Mouse (Mus musculus) activated CD4-positive, CD25-positive, alpha-beta regulatory T cell, adult 4 months (primary cell): Measurements from ENCODE around the gene Gm11563. TPM values are rescaled to one million over a fixed set of nuclear protein-coding genes. Genes with fewer than 3 reads are reported as not detected.
"Not testable (repeated sequence)": the region's sequence is repeated elsewhere in the genome, so short reads cannot be mapped to it uniquely, and the experiment has no call there.

ENCODE experiments used
- ATAC-seq: one replicate; pipeline ENCODE4 v1.8.0; 2017
- polyA plus RNA-seq, 2 experiments: library from polyadenylated mRNA; unstranded; fragments of 100-300 nt; shearing (Covaris generic); gene quantifications; one replicate each; pipeline ENCODE4 v1.2.1; 2017

Gm11563 gene
- not detected for polyA plus RNA-seq

DNA sequence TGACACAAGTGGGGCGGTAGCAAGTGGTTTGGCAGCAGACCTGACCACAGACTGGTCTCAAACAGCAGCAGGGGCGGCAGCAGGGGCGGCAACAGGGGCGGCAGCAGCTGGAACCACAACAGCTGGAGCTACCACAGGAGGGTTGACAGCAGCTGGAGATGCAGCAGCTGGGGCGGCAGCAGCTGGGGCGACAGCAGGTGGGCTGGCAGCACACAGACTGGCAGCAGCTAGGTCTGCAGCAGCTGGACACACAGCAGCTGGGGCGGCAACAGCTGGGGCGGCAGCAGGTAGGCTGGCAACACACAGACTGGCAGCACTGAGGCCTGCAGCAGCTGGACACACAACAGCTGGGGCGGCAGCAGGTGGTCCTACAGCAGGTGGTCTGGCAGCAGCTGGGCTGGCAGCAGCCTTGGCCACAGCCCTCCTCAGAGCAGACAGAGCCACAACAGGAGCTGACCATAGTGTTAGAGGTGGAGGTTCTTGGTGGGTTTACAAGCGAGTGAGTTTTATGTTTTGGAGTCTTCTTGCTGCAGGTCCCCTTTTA is at the start of gene Gm11563:
Gm11563 (minus strand) TSS at position 494 of the 544 bp plus-strand sequence.
- ATAC-seq = not testable (repeated sequence)

DNA sequence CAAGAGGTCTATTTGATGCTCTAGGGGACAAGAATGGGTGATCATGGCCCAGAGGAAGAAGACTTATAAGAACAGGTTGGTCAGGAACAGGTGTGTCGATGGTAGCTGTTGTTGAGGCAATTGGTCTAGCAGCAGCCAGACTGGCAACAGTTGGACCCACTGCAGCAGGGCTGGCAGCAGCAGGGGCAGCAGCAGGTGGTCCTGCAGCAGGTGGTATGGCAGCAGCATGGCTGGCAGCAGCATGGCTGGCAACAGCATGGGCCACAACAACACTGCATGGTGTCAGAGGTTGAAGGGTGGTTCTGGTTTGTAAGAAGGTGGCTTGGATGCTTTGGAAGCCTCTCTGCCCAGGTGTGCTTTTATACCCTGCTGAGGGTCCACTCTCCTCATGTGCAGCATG is 31.7 kb upstream of the Gm11563 start, which contains the start of gene Gm14190:
Gm14190 (minus strand) TSS at position 278 of the 400 bp plus-strand sequence.
- no peak for ATAC-seq

DNA sequence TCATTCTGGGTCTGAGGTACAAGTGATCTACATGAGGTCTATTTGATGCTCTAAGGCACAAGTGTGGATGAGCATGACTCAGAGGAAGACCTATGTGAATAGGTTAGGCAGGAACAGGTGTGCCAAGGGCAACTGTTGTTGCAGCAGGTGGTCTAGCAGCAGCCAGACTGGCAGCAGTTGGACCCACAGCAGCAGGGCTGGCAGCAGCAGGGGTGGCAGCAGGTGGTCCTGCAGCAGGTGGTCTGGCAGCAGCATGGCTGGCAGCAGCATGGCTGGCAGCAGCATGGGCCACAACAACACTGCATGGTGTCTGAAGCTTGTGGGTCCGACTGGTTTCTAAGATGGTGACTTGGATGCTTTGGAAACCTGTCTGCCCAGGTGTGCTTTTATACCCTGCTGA is 26.5 kb upstream of the Gm11563 start:
- not testable (repeated sequence) for ATAC-seq

DNA sequence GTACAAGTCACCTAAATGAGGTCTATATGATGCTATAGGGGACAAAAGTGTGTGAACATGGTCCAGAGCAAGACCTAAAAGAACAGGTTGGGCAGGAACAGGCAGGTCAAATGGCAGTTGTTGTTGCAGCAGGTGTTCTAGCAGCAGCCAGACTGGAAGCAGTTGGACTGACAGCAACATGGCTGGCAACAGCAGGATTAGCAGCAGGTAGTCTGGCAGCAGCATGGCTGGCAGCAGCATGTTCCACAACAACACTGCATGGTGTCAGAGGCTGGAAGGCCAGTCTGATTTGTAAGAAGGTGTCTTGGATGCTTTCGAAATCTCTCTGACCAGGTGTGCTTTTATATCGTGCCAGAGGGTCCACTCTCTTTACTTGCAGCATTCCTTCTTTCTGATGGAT is 24.7 kb upstream of the Gm11563 start:
- ATAC-seq = no peak

DNA sequence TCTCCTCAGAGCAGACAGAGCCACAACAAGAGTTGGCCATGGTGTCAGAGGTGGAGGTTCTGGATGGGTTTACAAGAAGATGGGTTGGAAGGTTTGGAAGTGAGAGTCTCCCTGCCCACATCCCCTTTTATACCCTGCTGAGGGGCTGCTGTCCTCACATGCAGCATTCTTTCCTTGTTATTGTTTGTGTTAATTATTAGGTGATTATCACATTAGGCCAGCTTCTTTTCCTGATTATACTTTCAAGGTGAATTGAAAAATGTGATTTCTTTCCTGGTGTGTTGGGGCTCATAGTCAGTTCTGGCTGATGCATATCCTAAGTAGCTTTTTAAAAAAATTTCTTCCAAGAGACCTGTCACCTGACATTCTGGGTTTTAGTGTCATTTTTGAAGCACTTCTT is 7.1 kb upstream of the Gm11563 start, which contains the start of gene Krtap4-6:
Krtap4-6 (minus strand) TSS at position 101 of the 400 bp plus-strand sequence.
- no peak for ATAC-seq

DNA sequence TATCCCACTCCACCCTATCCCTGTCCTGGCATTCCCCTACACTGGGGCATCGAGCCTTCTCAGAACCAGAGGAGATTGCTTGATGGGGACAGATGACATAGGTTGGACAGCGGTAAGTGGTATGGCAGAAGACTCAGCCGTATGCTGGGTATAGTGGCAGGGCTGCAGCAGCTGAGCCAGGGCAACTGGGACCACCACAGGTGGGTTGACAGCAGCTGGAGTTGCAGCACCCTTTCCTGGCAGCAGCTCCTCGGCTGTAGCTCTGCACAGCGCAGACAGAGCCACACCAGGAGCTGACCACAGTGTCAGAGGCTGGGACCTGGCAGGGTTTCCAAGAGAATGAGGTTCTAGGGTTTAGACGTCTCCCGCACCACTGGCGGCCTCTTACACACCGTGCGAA is 4.0 kb upstream of the Gm11563 start:
- no peak for ATAC-seq

DNA sequence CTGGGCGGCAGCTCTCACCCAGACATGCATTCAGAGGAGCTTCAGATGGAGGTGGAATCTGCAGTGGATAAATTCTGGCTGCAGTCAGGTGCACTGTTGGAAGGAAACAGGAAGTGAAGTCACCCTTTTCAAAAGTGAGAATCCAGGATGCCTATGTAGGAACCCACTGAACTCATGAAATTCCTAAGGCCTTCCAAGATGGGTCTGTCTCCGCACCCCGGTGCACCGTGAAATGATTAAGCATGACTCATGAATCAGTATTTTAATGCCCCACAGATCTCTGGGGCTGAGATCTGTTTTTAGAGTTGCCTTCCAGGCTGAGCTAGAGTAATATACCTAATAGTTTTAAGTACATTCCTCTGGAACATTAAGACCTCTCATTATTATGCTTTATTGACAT is 496 bp upstream of the Gm11563 start:
- ATAC-seq = no peak

DNA sequence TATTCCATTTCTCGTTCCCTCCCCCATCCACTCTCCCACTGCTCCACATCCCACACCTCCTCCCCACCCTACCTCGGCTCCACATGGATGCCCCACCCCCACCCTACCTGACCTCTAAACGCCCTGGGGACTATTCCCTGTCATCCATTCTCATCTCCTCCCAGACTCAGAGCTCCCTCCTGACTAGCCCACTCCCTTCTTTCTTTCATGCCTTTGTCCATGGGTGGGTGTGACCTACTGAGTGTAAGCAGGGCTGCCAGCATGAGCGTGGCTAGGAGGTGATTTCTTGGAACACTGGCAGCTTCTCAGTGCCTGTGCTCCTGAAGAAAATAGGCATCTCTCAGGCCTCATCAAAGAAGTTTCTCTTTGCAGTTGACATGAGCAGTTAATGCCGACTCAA is 1.7 kb downstream of the Gm11563 start:
- ATAC-seq = no peak

DNA sequence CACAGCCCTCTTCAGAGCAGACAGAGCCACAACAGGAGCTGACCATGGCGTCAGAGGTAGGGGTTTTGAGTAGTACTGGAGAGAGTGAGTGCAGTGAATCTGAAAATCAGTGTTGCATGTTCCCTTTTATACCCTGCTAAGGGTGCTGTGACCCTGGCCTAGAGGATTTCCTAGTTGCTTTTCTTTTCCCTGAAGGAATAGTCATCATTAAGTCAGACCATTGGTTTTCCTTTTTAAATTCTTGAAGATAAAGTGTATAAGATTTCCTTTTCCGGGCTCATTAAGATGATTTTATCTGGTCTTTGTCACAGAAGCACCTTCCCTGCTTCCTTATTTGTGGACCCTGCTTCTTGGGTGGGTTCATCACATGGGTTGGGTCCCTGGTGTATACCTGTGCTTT is 8.6 kb downstream of the Gm11563 start, which contains the start of gene Gm11555:
Gm11555 (minus strand) TSS at position 101 of the 400 bp plus-strand sequence.
- ATAC-seq = no peak

DNA sequence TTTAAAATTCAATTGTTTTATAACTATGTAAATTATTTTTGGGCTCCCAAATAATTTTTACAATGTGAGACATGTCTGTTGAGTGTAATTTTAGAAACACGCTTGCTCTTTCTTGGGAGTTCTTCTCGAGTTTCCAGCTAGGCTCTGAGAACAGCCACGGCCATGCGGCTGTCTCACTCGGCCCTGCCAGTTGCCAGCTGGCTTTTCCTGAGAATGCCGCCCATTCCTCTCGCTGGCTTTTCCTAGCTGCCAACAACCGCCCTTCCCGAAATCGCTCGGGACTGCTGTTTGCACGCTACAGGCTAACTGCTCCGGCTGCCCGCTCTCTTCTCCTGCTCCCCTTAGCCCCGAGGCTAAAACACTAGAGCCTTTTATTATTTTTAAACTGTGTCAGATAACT is 12.3 kb downstream of the Gm11563 start:
- ATAC-seq = no peak

DNA sequence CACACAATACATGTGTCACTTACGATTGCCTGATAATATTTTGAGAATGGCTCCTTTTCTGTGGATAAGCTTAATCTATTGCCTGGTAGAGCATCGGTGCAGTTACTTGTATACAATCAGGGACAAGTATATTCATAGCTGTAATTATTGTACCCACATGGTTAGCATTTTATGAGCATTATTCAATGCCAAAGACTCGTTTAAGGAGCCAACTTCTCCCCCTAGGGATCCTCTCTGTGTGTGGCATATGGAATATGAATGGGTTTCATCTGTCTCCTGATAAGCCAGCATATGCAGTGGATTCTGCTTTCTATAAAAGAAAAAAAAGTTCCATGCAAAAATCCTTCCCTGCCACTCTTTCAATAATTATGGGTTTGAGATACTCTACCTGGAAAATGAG is 14.4 kb downstream of the Gm11563 start:
- no peak for ATAC-seq

DNA sequence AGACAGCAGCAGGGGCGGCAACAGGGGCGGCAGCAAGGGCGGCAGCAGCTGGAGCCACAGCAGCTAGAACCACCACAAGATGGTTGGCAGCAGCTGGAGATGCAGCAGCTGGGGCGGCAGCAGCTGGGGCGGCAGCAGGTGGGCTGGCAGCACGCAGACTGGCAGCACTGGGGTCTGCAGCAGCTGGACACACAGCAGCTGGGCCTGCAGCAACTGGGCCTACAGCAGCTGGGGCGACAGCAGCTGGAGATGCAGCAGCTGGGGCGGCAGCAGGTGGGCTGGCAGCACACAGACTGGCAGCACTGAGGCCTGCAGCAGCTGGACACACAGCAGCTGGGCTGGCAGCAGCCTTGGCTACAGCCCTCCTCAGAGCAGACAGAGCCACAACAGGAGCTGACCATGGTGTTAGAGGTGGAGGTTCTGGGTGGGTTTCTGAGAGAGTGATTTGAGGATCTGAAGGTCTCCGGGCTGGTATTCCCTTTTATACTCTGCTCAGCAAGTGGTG is 15.1 kb downstream of the Gm11563 start, which contains the start of gene Krtap4-7:
Krtap4-7 (minus strand) TSS at position 455 of the 505 bp plus-strand sequence.
- ATAC-seq = not testable (repeated sequence)

DNA sequence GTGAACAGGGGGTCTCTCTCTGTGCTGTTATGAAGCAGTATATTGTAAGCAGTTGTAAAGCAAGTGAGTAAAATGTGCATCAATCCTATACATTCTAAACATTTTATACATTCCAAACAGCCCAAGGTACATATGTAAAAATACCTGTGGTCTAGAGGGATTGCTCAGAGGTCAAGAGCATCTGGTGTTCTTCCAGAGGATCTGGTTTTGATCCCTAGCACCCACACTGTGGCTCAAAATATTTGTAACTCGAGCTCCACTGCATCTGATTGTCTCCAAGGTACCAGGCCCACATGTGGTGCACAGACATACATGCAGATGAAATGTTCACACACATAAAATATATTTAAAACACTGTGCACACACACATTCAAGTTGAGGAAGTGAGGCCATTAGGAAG is 17.8 kb downstream of the Gm11563 start:
- no peak for ATAC-seq

DNA sequence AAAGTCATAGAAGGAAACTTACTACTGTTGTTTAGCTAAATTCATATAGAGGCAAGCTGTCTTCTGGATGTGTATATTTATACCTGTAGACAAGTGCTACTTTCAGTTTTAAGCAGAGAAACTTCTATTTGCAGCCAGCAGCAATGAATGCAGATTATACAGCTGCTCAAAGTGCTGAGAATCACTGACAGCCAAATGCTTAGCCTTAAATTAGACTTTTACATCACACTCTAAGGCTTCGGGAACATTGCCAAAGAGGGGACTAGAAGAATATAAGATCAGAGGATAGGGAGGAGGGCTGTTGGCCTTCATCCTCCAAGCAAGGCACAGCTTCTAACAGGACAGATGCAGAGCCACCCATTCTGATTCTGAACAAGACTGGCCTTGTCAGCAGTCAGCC is 21.7 kb downstream of the Gm11563 start:
- no peak for ATAC-seq

DNA sequence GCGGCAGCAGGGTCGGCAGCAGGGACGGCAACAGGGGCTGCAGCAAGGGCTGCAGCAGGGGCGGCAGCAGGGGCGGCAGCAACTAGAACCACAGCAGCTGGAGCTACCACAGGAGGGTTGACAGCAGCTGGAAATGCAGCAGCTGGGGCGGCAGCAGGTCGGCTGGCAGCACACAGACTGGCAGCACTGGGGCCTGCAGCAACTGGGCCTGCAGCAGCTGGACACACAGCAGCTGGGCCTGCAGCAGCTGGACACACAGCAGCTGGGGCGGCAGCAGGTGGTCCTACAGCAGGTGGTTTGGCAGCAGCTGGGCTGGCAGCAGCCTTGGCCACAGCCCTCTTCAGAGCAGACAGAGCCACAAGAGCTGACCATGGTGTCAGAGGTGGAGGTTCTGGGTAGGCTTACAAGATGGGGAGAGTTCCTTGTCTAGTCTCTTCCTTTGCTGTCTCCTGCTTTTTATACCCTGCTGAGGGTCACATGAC is 24.1 kb downstream of the Gm11563 start, which contains the start of gene Krtap4-2:
Krtap4-2 (minus strand) TSS at position 432 of the 482 bp plus-strand sequence.
- no peak for ATAC-seq

DNA sequence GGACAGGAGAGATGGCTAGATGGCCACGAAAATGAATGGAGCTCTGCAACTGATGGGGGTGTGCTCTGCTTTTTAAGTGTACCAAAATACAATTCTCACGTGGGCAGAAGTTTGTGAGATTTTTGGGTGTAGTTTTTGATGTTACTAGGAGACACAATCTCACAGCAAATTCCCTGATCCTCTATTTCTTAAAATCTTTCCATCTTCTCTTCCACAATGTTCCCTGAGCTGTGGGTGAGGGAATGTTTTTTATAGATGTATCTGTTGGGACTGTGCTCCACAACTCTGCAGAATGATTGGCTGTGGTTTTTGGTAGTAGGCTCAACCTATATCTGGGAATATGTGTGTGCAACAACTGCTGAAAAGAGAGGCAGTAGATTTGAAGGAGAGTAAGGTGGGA is 25.5 kb downstream of the Gm11563 start:
- no peak for ATAC-seq

DNA sequence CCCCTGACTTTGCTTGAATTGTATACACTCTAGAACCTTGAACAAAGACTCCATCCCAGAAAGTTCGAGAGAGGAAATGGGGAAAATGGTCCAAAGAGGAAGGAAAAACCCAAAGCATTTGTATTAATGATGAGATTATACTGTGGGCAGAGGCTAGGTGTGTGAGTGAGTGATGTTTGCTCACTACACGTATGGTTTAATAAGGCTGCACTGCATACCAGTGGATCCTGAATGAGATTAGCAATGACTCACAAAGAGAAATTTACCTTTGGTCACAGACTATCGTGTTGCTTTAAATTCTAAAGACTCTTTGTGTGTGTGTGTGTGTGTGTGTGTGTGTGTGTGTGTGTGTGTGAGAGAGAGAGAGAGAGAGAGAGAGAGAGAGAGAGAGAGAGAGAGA is 27.9 kb downstream of the Gm11563 start:
- no peak for ATAC-seq

DNA sequence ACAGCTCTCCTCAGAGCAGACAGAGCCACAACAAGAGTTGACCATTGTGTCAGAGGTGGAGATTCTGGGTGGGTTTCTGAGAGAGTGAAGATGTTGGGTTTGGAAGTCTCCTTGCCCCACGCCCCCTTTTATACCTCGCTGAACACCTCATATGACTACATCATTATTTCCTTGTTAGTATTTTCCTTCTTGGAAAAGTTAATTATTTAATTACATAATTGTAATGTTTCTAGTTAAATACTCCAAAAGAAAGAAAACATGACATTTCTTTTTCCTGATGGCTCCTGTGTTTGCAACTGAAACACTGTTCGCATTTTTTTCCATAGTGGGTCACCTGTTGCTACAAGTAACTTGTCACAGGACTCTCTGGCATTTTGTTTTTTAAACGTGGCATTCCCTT is 30.6 kb downstream of the Gm11563 start, which contains the start of gene Krtap4-1:
Krtap4-1 (minus strand) TSS at position 101 of the 400 bp plus-strand sequence.
- no peak for ATAC-seq

DNA sequence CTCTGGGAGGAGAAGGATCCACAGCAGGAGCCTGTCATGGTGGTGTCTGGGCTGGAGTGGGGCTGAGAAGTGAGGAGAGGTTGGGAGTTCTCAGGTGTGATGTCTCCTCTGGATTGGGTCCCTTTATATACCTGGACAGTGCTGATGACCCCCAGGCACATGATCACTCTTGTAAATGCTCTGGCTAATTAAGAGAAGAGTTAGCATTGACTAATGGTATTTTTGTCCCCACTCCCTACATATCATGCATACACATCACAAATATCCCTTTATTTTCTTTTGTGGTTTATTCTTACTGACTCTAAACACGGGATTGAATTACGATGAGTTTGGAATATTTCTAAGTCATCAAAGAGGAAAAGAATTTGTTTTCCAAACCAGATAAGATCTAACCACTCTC is 38.4 kb downstream of the Gm11563 start, which contains the start of gene Gm11562:
Gm11562 (minus strand) TSS at position 101 of the 400 bp plus-strand sequence.
- ATAC-seq = no peak

DNA sequence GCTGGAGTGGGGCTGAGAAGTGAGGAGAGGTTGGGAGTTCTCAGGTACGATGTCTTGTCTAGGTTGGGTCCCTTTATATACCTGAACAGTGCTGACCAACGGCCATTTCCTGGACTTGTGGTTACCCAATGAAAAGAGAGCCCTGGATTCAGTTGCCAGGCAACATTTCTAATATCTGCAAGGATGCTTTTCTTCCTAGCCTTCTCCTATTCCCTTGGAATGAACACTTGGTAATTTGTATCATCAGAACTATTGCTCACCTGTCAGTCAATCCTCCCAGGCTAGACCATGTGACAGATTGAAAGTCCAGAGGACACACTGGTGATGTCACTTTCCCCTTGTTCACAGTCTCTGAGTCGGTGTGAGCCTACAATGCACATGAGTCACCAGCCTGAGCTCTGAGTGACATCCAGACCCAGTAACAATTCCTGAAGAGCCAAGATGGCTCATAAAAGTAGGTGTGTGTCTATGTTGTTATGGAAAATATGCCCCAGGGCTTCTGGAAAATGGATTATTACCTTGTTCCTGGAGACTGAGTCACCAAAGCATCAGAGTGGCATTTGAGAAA is 43.9 kb downstream of the Gm11563 start, which contains the start of gene Krtap2-4:
Krtap2-4 (minus strand) TSS at position 51 of the 568 bp plus-strand sequence.
- ATAC-seq = no peak

DNA sequence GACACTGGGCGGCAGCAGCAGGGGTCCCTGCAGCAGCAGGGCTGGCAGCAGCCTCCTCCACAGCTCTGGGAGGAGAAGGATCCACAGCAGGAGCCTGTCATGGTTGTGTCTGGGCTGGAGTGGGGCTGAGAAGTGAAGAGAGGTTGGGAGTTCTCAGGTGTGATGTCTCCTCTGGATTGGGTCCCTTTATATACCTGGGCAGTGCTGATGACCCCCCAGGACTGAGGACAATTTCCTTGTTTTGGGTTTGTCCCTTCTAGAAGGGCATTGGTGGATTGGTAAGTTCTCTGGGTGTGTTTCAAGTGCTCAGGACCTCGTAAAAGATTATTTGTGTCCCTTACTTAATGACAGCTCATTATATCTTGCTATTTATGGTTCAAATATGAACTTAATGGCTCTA is 48.7 kb downstream of the Gm11563 start, which contains the start of gene Gm11937:
Gm11937 (minus strand) TSS at position 101 of the 400 bp plus-strand sequence.
- not testable (repeated sequence) for ATAC-seq

DNA sequence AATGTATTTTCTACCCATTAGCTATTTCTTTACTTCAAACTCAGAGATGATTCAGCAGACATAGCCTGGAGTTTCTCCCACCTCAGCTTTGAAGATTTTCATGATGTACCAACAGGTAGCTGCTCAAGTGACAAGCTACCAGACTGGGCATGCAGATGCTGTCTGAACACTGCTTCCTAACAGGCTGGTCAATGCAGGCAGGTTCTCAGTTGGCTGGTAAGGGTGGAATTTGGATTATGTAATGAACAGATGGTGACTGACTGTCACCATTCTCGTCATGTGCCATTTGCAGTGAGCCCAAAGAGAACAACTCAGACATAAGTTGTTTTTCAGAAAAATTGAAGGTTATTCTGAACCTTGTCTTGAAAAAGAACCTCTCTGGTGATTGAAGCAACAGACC is 49.6 kb downstream of the Gm11563 start:
- no peak for ATAC-seq
